Mouse (Mus musculus): Measurements from ENCODE around the gene Lrrc37a. TPM values are rescaled to one million over a fixed set of nuclear protein-coding genes. Genes with fewer than 3 reads are reported as not detected.
A peak's percentile ranks its signal among the peaks of the same experiment; 100 is the strongest.
"Not testable (repeated sequence)": the region's sequence is repeated elsewhere in the genome, so short reads cannot be mapped to it uniquely, and the experiment has no call there.

Lrrc37a gene
- polyA plus RNA-seq, 1 experiment from 2014 or later: not detected

DNA sequence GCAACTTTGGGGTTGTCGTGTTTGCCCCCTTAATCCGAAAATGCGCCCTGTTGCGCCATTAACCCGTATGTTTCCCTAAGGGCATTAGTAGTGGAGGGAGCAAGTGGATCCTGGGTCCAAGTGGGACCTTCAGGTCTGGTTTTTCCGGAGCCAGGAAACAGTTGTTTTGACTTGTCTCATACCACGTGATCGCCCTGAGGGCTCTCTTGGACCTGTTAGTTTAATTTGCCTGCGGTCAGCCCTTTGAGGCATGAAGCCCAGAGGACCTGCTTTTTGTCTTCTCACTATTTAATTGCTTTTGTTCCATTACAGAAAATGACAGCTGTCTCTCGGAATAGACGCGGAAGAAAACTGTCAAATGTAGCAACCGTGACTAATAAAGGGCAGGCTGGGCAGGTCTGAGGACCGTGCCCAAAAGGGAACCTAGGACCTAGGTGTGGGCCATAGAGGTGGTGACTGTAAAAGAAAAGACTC is 91.4 kb downstream of the Lrrc37a start:
- Histone ChIP-seq H3K4me1 (replicated peaks) (peaks cover 10% of the 10 kb centered on the region), H3K36me3 (peaks cover 6% of the 10 kb centered on the region; the same call in 1 of the 2 replicates), H3K4me2 (peak overlapping the region; percentile 91), H3K9ac (peak overlapping the region; percentile 71), H3K9me3 (replicated peaks) (no peaks in the 10 kb centered on the region), H3K27me3 (replicated peaks) (0 out of 2 replicates have a peak, but pooled peaks cover 8% of the 10 kb centered on the region), H3K4me3 (peak overlapping the region; percentile 97), H3K27ac (ENCODE audit: poor library complexity, severe bottlenecking) (peak overlapping the region; percentile 38; the same call in 1 of the 2 replicates)
- WGBS: 3% methylated on average over 14 of the region's 14 CpGs
- ATAC-seq (ENCODE audit: insufficient number of reproducible peaks, low FRiP score): peak; percentile 49

DNA sequence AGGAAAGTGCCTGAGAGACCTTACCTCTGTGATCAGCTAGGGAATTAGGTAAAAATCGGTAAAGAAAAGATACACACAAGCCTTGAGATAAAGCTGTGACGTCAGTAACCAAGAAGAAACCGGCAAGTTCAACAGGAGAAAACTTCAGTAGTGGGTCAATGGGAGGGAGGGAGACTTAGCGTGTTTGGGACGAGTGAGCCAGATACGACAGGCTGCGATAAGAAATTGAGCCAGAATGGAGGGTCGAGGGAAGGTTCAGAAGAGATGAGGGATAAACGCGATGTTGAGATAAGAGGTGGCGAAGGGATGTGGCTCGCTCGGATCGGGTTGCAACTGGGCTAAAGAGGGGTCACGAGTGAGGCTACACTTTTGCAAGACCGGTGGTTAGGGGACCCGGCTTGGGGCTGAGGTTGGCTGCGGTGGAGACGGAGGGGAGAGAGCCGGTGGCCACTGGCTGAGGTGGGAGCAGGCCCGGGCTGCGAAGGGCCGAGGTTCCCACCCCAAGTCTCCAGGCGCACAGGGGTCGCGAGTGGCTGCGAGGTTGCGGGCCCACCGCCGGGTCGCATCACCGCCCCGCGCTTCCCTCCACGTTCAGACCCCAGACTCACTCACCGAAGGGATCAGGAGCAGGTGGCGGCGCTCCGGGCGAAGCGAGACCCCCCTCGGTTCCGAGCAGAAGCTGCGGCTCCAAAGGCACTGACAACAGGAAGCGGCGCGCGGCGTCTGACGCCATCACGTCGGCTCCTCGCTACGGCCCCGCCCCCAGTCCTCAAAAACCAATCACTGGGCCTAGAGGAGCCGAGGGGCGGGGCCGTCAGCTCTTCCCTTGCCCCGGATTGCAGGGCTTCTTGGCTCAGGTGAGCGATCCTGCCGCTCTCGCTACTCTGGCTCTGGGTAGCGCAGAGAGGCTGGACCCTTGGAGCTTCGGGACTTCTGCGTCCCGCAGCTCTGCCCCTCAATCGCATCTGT is 92.1 kb downstream of the Lrrc37a start, which contains the start of gene Plekhm1:
Gene Plekhm1 (minus strand): TSS at position 707 of the 969 bp plus-strand sequence.
- Histone ChIP-seq H3K4me1 (replicated peaks) (peaks cover 10% of the 10 kb centered on the region), H3K36me3 (peaks cover 8% of the 10 kb centered on the region; the same call in 1 of the 2 replicates), H3K27me3 (replicated peaks) (0 out of 2 replicates have a peak, but pooled peaks cover 8% of the 10 kb centered on the region), H3K27ac (ENCODE audit: poor library complexity, severe bottlenecking) (peak within 1 kb of the TSS; percentile 38; the same call in 1 of the 2 replicates), H3K9me3 (replicated peaks) (no peaks in the 10 kb centered on the region), H3K4me2 (peak within 1 kb of the TSS; percentile 91), H3K9ac (peak within 1 kb of the TSS; percentile 87), H3K4me3 (peak within 1 kb of the TSS; percentile 97)
- ATAC-seq (ENCODE audit: insufficient number of reproducible peaks, low FRiP score): peak; percentile 97
- 0% methylated on average over 67 of the region's 67 CpGs for WGBS

- no peak for ATAC-seq (ENCODE audit: insufficient number of reproducible peaks, low FRiP score)
- WGBS: 88% methylated on average over 1 of the region's 1 CpGs
- H3K9me3 ChIP-seq (replicated peaks): no peaks in the 10 kb centered on the region
- H3K4me1 ChIP-seq (replicated peaks): peaks cover 10% of the 10 kb centered on the region
- H3K27me3 ChIP-seq (replicated peaks): 0 out of 2 replicates have a peak, but pooled peaks cover 4% of the 10 kb centered on the region
- H3K36me3 ChIP-seq: peaks cover 10% of the 10 kb centered on the region; the same call in 1 of the 2 replicates
- H3K4me3 ChIP-seq: peak overlapping the region; percentile 97; the same call in 1 of the 2 replicates
- H3K9ac ChIP-seq: no peak overlapping the region
- H3K27ac ChIP-seq (ENCODE audit: poor library complexity, severe bottlenecking): no peak overlapping the region
- H3K4me2 ChIP-seq: peak overlapping the region; percentile 91; the same call in 1 of the 2 replicates
Measured at GRCm38 (mm10) chr11:103411301-103411700, 93.1 kb downstream of the Lrrc37a start.

GRCm38 (mm10) chr11:103408880-103409279 is 95.5 kb downstream of the Lrrc37a start:
- no peak overlapping the region for H3K4me2 ChIP-seq
- no peak overlapping the region for H3K9ac ChIP-seq
- H3K36me3 ChIP-seq: peaks cover 18% of the 10 kb centered on the region
- H3K4me3 ChIP-seq: no peak overlapping the region
- H3K4me1 ChIP-seq (replicated peaks): peaks cover 10% of the 10 kb centered on the region
- H3K27me3 ChIP-seq (replicated peaks): no peaks in the 10 kb centered on the region
- H3K9me3 ChIP-seq (replicated peaks): no peaks in the 10 kb centered on the region
- WGBS: 90% methylated on average over 13 of the region's 13 CpGs
- no peak for ATAC-seq (ENCODE audit: insufficient number of reproducible peaks, low FRiP score)
- no peak overlapping the region for H3K27ac ChIP-seq (ENCODE audit: poor library complexity, severe bottlenecking)

DNA sequence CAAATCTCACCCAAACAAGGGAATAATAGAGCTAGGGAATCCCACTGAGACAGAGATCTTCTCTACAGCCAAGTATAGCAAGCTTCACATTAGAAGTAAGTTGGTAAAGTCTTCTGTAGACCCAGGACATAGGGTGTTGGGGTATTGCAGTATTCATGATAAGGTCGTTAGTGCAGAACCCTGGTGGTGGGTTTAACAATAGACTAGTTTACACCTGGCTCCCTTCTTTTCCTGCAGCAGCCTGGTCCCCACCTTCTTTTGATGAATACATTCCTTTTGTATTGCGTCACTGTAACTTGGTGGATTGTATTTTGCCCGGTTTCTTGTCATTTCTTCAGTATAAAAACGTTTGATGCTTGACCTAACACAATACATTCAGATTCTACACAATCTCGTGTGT is 97.3 kb downstream of the Lrrc37a start:
- not testable (repeated sequence) for H3K27ac ChIP-seq (ENCODE audit: poor library complexity, severe bottlenecking); H3K27me3 ChIP-seq (replicated peaks); H3K4me1 ChIP-seq (replicated peaks); H3K9ac ChIP-seq; H3K4me2 ChIP-seq; H3K4me3 ChIP-seq; H3K9me3 ChIP-seq (replicated peaks); ATAC-seq (ENCODE audit: insufficient number of reproducible peaks, low FRiP score)
- peaks cover 25% of the 10 kb centered on the region for H3K36me3 ChIP-seq
- 60% methylated on average over 5 of the region's 5 CpGs for WGBS

- H3K4me1 ChIP-seq (replicated peaks): peaks cover 5% of the 10 kb centered on the region; the same call in 1 of the 2 replicates
- no peak overlapping the region for H3K27ac ChIP-seq (ENCODE audit: poor library complexity, severe bottlenecking)
- no peak overlapping the region for H3K4me2 ChIP-seq
- no peak overlapping the region for H3K4me3 ChIP-seq
- no peak overlapping the region for H3K9ac ChIP-seq
- H3K9me3 ChIP-seq (replicated peaks): no peaks in the 10 kb centered on the region
- H3K27me3 ChIP-seq (replicated peaks): no peaks in the 10 kb centered on the region
- H3K36me3 ChIP-seq: peaks cover 26% of the 10 kb centered on the region
- 74% methylated on average over 7 of the region's 7 CpGs for WGBS
- ATAC-seq (ENCODE audit: insufficient number of reproducible peaks, low FRiP score): no peak
Measured at GRCm38 (mm10) chr11:103406551-103406950, 97.8 kb downstream of the Lrrc37a start.

DNA sequence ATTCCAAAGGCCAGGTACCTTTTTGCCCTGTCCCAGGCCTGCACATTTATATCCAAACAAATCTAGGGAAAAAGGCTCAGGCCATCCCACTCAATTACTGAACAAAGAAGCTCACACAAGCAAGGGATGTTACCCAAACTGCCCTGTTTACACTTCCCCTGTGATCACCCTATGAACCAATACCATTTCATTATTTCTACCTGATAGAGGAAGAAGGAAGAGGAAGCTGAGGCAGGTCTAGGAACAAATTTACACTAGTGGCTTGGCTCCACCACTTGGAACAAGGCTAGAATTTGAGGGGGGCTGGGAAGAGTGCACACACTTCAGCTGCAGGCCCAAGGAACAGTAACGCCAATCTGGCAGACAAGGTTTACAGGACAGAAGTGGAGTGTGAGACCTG is 98.6 kb downstream of the Lrrc37a start:
- H3K9ac ChIP-seq: no peak overlapping the region
- no peak overlapping the region for H3K4me3 ChIP-seq
- peaks cover 28% of the 10 kb centered on the region for H3K36me3 ChIP-seq
- no peaks in the 10 kb centered on the region for H3K27me3 ChIP-seq (replicated peaks)
- ATAC-seq (ENCODE audit: insufficient number of reproducible peaks, low FRiP score): no peak
- no peaks in the 10 kb centered on the region for H3K4me1 ChIP-seq (replicated peaks)
- H3K27ac ChIP-seq (ENCODE audit: poor library complexity, severe bottlenecking): no peak overlapping the region
- H3K4me2 ChIP-seq: no peak overlapping the region
- WGBS: 70% methylated on average over 1 of the region's 1 CpGs
- H3K9me3 ChIP-seq (replicated peaks): no peaks in the 10 kb centered on the region

GRCm38 (mm10) chr11:103404618-103405017 is 99.8 kb downstream of the Lrrc37a start:
- Histone ChIP-seq H3K4me2 (no peak overlapping the region), H3K4me3 (no peak overlapping the region), H3K36me3 (peaks cover 28% of the 10 kb centered on the region), H3K9me3 (replicated peaks) (no peaks in the 10 kb centered on the region), H3K27me3 (replicated peaks) (no peaks in the 10 kb centered on the region), H3K4me1 (replicated peaks) (no peaks in the 10 kb centered on the region), H3K27ac (ENCODE audit: poor library complexity, severe bottlenecking) (no peak overlapping the region), H3K9ac (no peak overlapping the region)
- ATAC-seq (ENCODE audit: insufficient number of reproducible peaks, low FRiP score): no peak

DNA sequence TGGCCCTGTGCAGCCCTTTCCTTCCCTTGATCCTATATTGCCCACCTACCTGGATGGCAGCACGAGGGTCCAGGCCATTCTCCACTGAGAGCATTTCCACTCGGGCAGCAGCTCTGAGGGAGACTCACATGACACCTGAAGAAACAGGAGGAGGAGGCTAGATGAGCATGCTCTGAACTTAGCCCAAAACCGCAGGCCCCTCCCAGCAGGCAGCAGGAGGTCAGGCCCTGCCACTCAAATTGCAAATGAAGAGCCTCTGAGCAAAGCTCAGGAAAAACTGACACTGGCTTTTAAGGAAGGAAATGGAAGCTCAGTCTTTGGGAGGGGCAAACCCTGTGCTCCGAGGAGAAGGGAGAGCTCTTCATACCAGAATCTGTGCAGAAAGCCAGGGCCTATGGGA is 100.6 kb downstream of the Lrrc37a start:
- 57% methylated on average over 4 of the region's 4 CpGs for WGBS
- Histone ChIP-seq H3K4me3 (no peak overlapping the region), H3K9ac (no peak overlapping the region), H3K9me3 (replicated peaks) (no peaks in the 10 kb centered on the region), H3K36me3 (peaks cover 26% of the 10 kb centered on the region), H3K4me1 (replicated peaks) (no peaks in the 10 kb centered on the region), H3K4me2 (no peak overlapping the region), H3K27ac (ENCODE audit: poor library complexity, severe bottlenecking) (no peak overlapping the region), H3K27me3 (replicated peaks) (no peaks in the 10 kb centered on the region)
- ATAC-seq (ENCODE audit: insufficient number of reproducible peaks, low FRiP score): no peak

- no peak overlapping the region for H3K4me2 ChIP-seq
- no peak for ATAC-seq (ENCODE audit: insufficient number of reproducible peaks, low FRiP score)
- no peak overlapping the region for H3K4me3 ChIP-seq
- H3K27me3 ChIP-seq (replicated peaks): no peaks in the 10 kb centered on the region
- WGBS: 87% methylated on average over 5 of the region's 5 CpGs
- no peak overlapping the region for H3K9ac ChIP-seq
- peaks cover 22% of the 10 kb centered on the region for H3K36me3 ChIP-seq
- no peak overlapping the region for H3K27ac ChIP-seq (ENCODE audit: poor library complexity, severe bottlenecking)
- no peaks in the 10 kb centered on the region for H3K4me1 ChIP-seq (replicated peaks)
- H3K9me3 ChIP-seq (replicated peaks): no peaks in the 10 kb centered on the region
Measured at GRCm38 (mm10) chr11:103402738-103403137, 101.7 kb downstream of the Lrrc37a start.

GRCm38 (mm10) chr11:103402198-103402597 is 102.2 kb downstream of the Lrrc37a start:
- no peak for ATAC-seq (ENCODE audit: insufficient number of reproducible peaks, low FRiP score)
- WGBS: 64% methylated on average over 2 of the region's 2 CpGs

More at GRCm38 (mm10) chr11:103402198-103402597, 102.2 kb downstream of the Lrrc37a start:
- Histone ChIP-seq H3K27me3 (replicated peaks) (no peaks in the 10 kb centered on the region), H3K9me3 (replicated peaks) (no peaks in the 10 kb centered on the region), H3K4me2 (no peak overlapping the region), H3K27ac (ENCODE audit: poor library complexity, severe bottlenecking) (no peak overlapping the region), H3K4me1 (replicated peaks) (no peaks in the 10 kb centered on the region), H3K9ac (no peak overlapping the region), H3K36me3 (peaks cover 19% of the 10 kb centered on the region), H3K4me3 (no peak overlapping the region)

Data from heart, embryonic 12.5 days (tissue).